Mouse (Mus musculus) forebrain, embryonic 11.5 days (tissue): ENCODE measurements around the gene Galm. TPM values are rescaled to one million over a fixed set of nuclear protein-coding genes. Genes with fewer than 3 reads are reported as not detected.
"Not testable (repeated sequence)": the region's sequence is repeated elsewhere in the genome, so short reads cannot be mapped to it uniquely, and the experiment has no call there.

Source experiments
- ATAC-seq: fragments of 200-750 bp; cut with Nextera tagmentation; replicated peaks from 2 replicates; pipeline ENCODE4 v1.8.0; 2017; ENCODE audit warnings: moderate TSS enrichment; ENCODE audit not compliant: low FRiP score
- DNase-seq: peaks from one replicate; pipeline ENCODE4 v3.0.0-alpha.2; 2017; ENCODE audit warnings: low spot score
- H3K27ac ChIP-seq: fragments of 300-500 bp; sonication (generic); 2 replicates; pipeline ENCODE4 v1.5.1; 2014; ENCODE audit warnings: low read depth, low read length
- H3K27me3 ChIP-seq: fragments of 300-500 bp; sonication (generic); 2 replicates; pipeline ENCODE4 v1.6.1; 2014; ENCODE audit warnings: mild to moderate bottlenecking, low read length, mixed read lengths; ENCODE audit not compliant: control insufficient read depth, insufficient read depth
- H3K36me3 ChIP-seq: fragments of 300-500 bp; sonication (generic); 2 replicates; pipeline ENCODE4 v1.6.1; 2014; ENCODE audit warnings: mild to moderate bottlenecking, low read length, moderate library complexity, mixed read lengths; ENCODE audit not compliant: control insufficient read depth, insufficient read depth
- H3K4me1 ChIP-seq: fragments of 300-500 bp; sonication (generic); replicated peaks from 2 replicates; pipeline ENCODE4 v1.6.1; 2014; ENCODE audit warnings: low read length, mixed read lengths; ENCODE audit not compliant: control insufficient read depth, insufficient read depth
- H3K4me2 ChIP-seq: fragments of 300-500 bp; sonication (generic); 2 replicates; pipeline ENCODE4 v1.6.1; 2014; ENCODE audit warnings: low read depth, mild to moderate bottlenecking, low read length, moderate library complexity, mixed read lengths; ENCODE audit not compliant: severe bottlenecking
- H3K4me3 ChIP-seq: fragments of 300-500 bp; sonication (generic); 2 replicates; pipeline ENCODE4 v1.5.1; 2014; ENCODE audit warnings: low read depth, low read length
- H3K9ac ChIP-seq: fragments of 300-500 bp; sonication (generic); 2 replicates; pipeline ENCODE4 v1.6.1; 2014; ENCODE audit warnings: low read length
- H3K9me3 ChIP-seq: fragments of 300-500 bp; sonication (generic); 2 replicates; pipeline ENCODE4 v1.6.1; 2016; ENCODE audit warnings: low read length, mixed read lengths; ENCODE audit not compliant: control insufficient read depth
- WGBS: fragments of 180-500 bp; shearing (Covaris S2); extraction: QIAGEN DNeasy Blood & Tissue Kit; methylation state at CpG from one replicate; pipeline ENCODE4 v1.1.7; 2014; 5-methylcytosine and 5-hydroxymethylcytosine counted together
- polyA plus RNA-seq: library from polyadenylated mRNA; unstranded; fragments of >200 nt; fragmentation: Nextera tagmentation; extraction: Ambion mirVana; gene quantifications from 2 replicates; pipeline ENCODE4 v1.2.1, GENCODE M21; 2014

Galm gene
- polyA plus RNA-seq, 1 experiment from 2014 or later: 11.2 TPM

GRCm38 (mm10) chr17:80193075-80193474, 65.8 kb downstream of the Galm start:
- no peak for DNase-seq
- Histone ChIP-seq H3K27me3 (no peaks in the 10 kb centered on the region), H3K4me3 (no peak overlapping the region), H3K4me2 (no peak overlapping the region), H3K36me3 (no peaks in the 10 kb centered on the region; the same call in 1 of the 2 replicates), H3K9me3 (no peaks in the 10 kb centered on the region), H3K9ac (no peak overlapping the region), H3K27ac (no peak overlapping the region), H3K4me1 (no peaks in the 10 kb centered on the region)
- WGBS: 71% methylated on average over 5 of the region's 5 CpGs
- ATAC-seq: no peak

- peak; percentile 56 for ATAC-seq
- H3K4me1 ChIP-seq: no peaks in the 10 kb centered on the region
- H3K4me3 ChIP-seq: no peak overlapping the region
- no peak overlapping the region for H3K27ac ChIP-seq
- no peak overlapping the region for H3K4me2 ChIP-seq
- peaks cover 14% of the 10 kb centered on the region; the same call in 1 of the 2 replicates for H3K36me3 ChIP-seq
- no peak overlapping the region for H3K9ac ChIP-seq
- DNase-seq: no peak
- H3K27me3 ChIP-seq: no peaks in the 10 kb centered on the region
- 85% methylated on average over 3 of the region's 3 CpGs for WGBS
- H3K9me3 ChIP-seq: no peaks in the 10 kb centered on the region
Measured at GRCm38 (mm10) chr17:80199160-80199778, 72.0 kb downstream of the Galm start.

GRCm38 (mm10) chr17:80205657-80206056, 78.4 kb downstream of the Galm start:
- Histone ChIP-seq H3K9me3 (no peaks in the 10 kb centered on the region), H3K9ac (peak overlapping the region; percentile 98), H3K4me3 (peak overlapping the region; percentile 98), H3K36me3 (peaks cover 13% of the 10 kb centered on the region; the same call in 1 of the 2 replicates), H3K4me2 (peak overlapping the region; percentile 88), H3K27me3 (no peaks in the 10 kb centered on the region), H3K27ac (no peak overlapping the region), H3K4me1 (peaks cover 4% of the 10 kb centered on the region; the same call in 1 of the 2 replicates)
- no peak for DNase-seq
- WGBS: 51% methylated on average over 5 of the region's 5 CpGs
- ATAC-seq: no peak

GRCm38 (mm10) chr17:80206301-80206670, 79.0 kb downstream of the Galm start:
- under 1% methylated on average over 33 of the region's 36 CpGs for WGBS

GRCm38 (mm10) chr17:80206671-80207581, 79.7 kb downstream of the Galm start, which contains the start of the genes Srsf7 and Ttc39d:
Gene Srsf7 (minus strand): TSS chr17:80207307.
Gene Ttc39d (plus strand): TSS chr17:80207460.
- Histone ChIP-seq H3K9me3 (no peaks in the 10 kb centered on the region), H3K9ac (peak within 1 kb of the TSS; percentile 98), H3K36me3 (peaks cover 11% of the 10 kb centered on the region; the same call in 1 of the 2 replicates), H3K4me3 (peak within 1 kb of the TSS; percentile 98), H3K27ac (peak within 1 kb of the TSS; percentile 98), H3K27me3 (no peaks in the 10 kb centered on the region), H3K4me2 (peak within 1 kb of the TSS; percentile 88), H3K4me1 (peaks cover 4% of the 10 kb centered on the region; the same call in 1 of the 2 replicates)
- ATAC-seq (peak; percentile 92), DNase-seq (peak; percentile 99)
- WGBS: under 1% methylated on average over 85 of the region's 95 CpGs

More at GRCm38 (mm10) chr17:80206301-80206670, 79.0 kb downstream of the Galm start:
- no peaks in the 10 kb centered on the region for H3K27me3 ChIP-seq
- H3K9ac ChIP-seq: peak overlapping the region; percentile 98
- ATAC-seq: peak; percentile 71
- H3K36me3 ChIP-seq: peaks cover 11% of the 10 kb centered on the region; the same call in 1 of the 2 replicates
- peak; percentile 79 for DNase-seq
- no peaks in the 10 kb centered on the region for H3K9me3 ChIP-seq
- H3K4me2 ChIP-seq: peak overlapping the region; percentile 88
- H3K4me3 ChIP-seq: peak overlapping the region; percentile 98
- H3K27ac ChIP-seq: peak overlapping the region; percentile 98
- peaks cover 4% of the 10 kb centered on the region; the same call in 1 of the 2 replicates for H3K4me1 ChIP-seq

GRCm38 (mm10) chr17:80213998-80214397, 86.7 kb downstream of the Galm start:
- not testable (repeated sequence) for H3K9ac ChIP-seq, H3K4me3 ChIP-seq, H3K4me2 ChIP-seq, H3K4me1 ChIP-seq, DNase-seq, ATAC-seq, H3K27me3 ChIP-seq, H3K27ac ChIP-seq, H3K9me3 ChIP-seq, H3K36me3 ChIP-seq
- WGBS: 92% methylated on average over 4 of the region's 4 CpGs

- Histone ChIP-seq H3K9me3 (no peaks in the 10 kb centered on the region), H3K36me3 (no peaks in the 10 kb centered on the region), H3K4me1 (no peaks in the 10 kb centered on the region), H3K27ac (no peak overlapping the region), H3K4me2 (no peak overlapping the region), H3K9ac (no peak overlapping the region), H3K27me3 (no peaks in the 10 kb centered on the region), H3K4me3 (no peak overlapping the region)
- no peak for ATAC-seq
- DNase-seq: no peak
- WGBS: 75% methylated on average over 2 of the region's 2 CpGs
Measured at GRCm38 (mm10) chr17:80220131-80220530, 92.9 kb downstream of the Galm start.

GRCm38 (mm10) chr17:80221202-80221601, 93.9 kb downstream of the Galm start:
- no peak overlapping the region for H3K27ac ChIP-seq
- DNase-seq (no peak), ATAC-seq (no peak)
- H3K9me3 ChIP-seq: no peaks in the 10 kb centered on the region
- no peaks in the 10 kb centered on the region for H3K27me3 ChIP-seq
- H3K4me3 ChIP-seq: no peak overlapping the region
- H3K9ac ChIP-seq: no peak overlapping the region
- H3K4me1 ChIP-seq: no peaks in the 10 kb centered on the region
- WGBS: 71% methylated on average over 9 of the region's 9 CpGs
- no peaks in the 10 kb centered on the region for H3K36me3 ChIP-seq
- no peak overlapping the region for H3K4me2 ChIP-seq
